Mouse (Mus musculus) lung, adult 2 months (tissue): Measurements from ENCODE around the gene Pex5.

Source experiments
- CTCF ChIP-seq: fragments of 200-500 bp; IDR thresholded peaks from 2 replicates; pipeline ENCODE4 v1.5.1; 2011; ENCODE audit warnings: mild to moderate bottlenecking, low read length, control low read depth; ENCODE audit not compliant: insufficient read depth
- POLR2A ChIP-seq: fragments of 200-500 bp; IDR thresholded peaks from 2 replicates; pipeline ENCODE4 v1.6.1; 2011; ENCODE audit warnings: low read depth, mild to moderate bottlenecking, control low read depth, low read length, borderline replicate concordance; ENCODE audit errors: extremely low read depth

GRCm38 (mm10) chr6:124364328-124364727 lies 50.5 kb downstream of the Pex5 start:
- no peak for TF ChIP-seq CTCF
- TF ChIP-seq POLR2A, result no peak
